Mouse (Mus musculus) WW6 (cell line): ENCODE results near the gene Cd300lg.

Source experiments
- DNase-seq: peaks from one replicate; pipeline ENCODE4 v3.0.0-alpha.2; 2013; ENCODE audit warnings: low read depth, low spot score

Cd300lg gene

DNA sequence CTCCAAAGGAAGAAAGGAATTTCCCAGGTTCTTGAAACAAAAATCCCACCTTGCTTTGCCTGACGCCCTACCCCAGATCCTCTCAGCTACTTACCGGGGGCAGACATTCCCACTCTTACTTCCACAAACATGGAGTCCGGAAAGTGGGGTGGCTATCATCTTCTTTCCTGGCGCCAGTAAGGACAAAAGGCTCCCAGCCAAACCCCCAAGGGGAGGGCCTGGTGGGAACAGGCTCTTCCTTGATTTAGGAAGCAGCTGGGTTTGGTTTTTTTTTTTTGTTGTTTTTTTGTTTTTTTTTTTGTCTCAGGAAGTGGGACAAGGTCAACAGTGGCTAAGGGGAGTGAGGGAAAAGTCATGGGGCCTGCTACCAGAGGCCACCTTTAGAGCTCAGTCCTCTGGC lies 10.2 kb downstream of the Cd300lg start:
- no peak for DNase-seq

DNA sequence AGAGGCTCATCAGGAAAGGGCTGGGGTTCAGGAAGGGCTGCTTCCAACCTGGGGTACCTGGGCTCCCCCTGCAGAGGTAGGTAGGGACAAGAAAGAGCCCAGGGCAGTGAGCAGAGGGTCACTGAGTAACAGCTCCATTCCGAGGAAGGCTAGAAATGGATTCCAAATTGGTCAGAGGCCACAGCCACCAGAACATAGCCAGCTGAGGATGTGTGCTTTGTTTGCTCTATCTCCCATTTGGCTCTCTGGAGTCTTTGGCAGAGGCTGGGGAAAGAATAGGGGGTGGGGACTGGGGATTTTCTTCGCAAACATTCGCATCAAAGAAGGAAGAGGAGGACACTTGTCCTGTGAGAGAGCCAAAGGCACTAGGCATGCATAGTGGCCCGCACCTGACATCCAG lies 10.6 kb downstream of the Cd300lg start:
- DNase-seq, result no peak

DNA sequence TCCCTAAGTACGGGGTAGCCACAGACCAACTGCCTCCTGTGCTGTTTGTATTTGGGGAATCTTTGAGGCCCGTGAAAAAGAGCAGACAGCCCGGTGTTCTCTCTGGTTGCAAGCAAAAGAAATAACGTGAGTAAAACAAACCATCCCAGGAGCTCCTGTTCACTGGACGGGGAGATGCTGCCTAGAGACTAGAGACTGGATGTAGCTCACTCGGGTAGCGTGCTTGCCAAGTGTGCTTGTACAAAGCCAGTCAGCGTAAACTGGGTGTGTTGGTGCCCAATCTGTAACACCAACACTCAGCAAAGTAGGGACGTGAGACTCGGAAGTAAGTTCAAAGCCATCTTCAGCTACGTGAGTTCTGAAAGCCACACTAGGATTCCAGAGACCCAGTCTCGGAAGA lies 11.4 kb downstream of the Cd300lg start:
- DNase-seq, result no peak

DNA sequence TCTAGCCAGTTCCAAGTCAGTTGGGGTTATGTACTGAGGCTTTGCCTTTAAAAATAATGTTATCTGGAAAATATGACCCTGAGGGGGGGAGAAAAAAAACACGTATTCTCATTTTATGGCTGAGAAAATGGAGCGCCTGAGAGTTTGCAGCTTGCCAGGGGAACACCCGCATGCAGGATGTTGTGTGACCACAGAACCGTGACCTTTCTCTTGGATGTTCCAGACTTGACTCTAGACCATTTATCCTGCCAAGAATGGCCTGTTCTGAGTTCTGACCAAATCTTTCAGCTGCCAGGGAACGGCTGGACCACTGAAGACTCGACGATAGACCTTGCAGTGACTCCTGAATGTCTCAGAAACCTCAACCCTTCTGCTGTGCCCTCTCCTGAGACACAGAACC lies 11.9 kb downstream of the Cd300lg start:
- no peak for DNase-seq

- peak; percentile 47 for DNase-seq
Measured at GRCm38 (mm10) chr11:102053847-102054246, 12.5 kb downstream of the Cd300lg start.

DNA sequence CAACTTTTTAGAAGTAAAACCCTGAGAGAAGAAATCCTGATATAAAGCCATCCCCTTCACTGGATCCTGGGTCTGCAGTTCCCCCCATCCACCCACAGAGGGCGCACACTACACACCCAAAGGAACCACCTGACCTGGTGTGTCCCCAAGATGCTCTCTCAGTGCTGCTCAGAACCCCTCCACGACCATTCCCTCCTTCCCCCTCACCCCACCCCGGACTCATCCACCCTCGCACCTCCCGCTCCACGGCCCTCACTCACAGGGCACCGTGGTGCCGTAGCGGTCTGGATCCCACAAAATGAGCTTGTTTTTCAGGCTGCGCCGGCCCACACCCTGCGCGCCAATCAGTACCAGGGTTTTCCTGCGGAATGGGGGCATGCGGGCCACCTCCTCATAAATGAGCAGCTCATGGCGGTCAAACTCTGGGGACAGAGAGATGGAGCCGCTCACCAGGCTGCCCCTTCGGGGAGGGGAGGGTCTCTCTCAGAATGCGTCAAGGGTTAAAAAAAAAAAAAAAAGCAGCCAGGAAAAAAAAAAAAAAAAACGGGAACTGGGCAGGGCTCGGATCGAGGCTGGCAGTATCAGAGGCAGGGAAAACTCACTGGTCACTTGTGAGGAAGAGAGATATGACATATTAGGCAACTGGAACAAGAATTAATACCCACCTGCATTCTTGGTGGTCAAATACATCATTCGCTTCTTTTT lies 20.1 kb downstream of the Cd300lg start:
- DNase-seq, result no peak

GRCm38 (mm10) chr11:102061941-102062473 lies 20.7 kb downstream of the Cd300lg start:
- DNase-seq, result no peak

GRCm38 (mm10) chr11:102063076-102063475 lies 21.8 kb downstream of the Cd300lg start:
- no peak for DNase-seq

DNA sequence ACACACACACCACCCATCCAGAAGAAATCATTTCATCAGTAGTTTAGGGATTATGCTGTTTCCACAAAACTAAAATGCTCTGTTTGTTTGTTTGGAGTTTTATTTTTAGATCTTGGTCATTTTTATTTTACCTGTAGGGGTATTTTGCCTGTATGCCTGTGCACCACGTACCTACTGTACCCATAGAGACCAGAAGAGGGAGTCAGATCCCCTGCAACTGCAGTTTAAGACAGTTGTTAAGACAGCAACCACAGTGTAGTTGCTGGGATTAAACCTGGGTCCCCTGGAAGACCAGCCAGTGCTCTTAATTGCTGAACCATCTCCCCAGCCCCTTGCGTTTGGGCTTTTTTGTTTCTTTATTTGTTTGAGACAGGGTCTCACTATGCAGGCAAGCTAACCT lies 27.7 kb downstream of the Cd300lg start:
- DNase-seq, result no peak

GRCm38 (mm10) chr11:102069633-102070032 lies 28.3 kb downstream of the Cd300lg start:
- no peak for DNase-seq

- DNase-seq, result no peak
Measured at GRCm38 (mm10) chr11:102070426-102070825, 29.1 kb downstream of the Cd300lg start.

DNA sequence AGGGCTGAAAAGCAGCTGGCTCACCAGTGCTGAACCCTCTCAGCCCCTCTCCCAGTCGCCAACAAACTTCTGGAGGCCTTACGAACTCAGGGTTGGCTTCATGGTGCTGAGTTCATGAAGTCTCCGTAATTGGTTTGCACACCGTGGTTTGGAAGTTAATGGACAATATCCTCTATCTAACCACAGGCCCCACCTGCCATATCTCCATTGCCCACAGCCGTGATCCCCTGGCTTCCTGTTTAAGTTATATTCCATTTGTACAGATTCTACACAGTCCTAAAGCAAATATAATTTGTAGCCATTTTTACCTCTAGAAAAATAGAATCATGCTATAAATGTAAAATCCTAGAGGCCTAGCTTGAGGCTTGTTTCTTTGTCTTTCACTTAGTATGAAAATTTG lies 31.4 kb downstream of the Cd300lg start:
- DNase-seq, result no peak

GRCm38 (mm10) chr11:102073722-102074121 lies 32.4 kb downstream of the Cd300lg start:
- DNase-seq, result no peak

DNA sequence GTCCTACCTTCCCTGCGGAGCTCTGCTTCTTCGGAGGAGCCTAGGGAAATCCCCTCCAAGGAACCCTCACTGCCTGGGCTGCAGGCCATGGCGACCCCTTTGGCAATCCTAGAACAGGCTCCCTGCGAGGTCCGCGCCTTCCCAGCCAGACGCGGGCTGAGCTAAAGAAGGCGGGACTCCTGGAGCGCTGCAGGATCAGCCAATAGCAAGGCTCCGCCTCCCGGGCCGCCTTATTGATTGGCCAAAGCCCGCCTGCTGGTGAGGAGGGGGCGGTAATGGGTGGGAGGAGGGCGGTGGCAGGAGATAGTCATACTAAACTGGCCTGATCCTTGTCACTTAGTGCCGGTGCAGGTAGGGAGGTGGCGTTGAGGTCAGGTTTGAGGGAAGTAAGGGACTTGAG lies 41.0 kb downstream of the Cd300lg start:
- DNase-seq, result no peak

- DNase-seq, result no peak
Measured at GRCm38 (mm10) chr11:102083193-102083592, 41.9 kb downstream of the Cd300lg start.

DNA sequence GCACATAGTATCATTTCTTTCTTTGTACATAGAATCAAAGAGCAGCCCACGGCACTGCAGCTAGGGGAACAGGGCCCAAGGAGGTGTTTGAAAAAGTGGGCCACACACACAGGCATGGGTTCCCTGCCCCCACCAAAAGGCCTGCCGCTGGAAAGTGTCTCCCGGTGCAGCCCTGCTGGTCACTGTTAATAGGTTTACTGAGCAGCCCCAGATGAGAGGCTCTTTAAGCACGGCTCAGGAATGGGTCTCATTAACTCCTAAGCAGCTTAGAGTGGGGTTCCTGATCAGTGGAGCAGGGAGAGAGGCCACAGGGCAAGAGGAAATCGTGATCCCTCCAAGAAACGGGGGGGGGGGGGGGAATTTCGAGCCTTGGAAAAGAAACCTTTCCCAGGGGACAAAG lies 42.9 kb downstream of the Cd300lg start:
- DNase-seq, result no peak

GRCm38 (mm10) chr11:102086331-102086730 lies 45.0 kb downstream of the Cd300lg start:
- DNase-seq, result no peak

GRCm38 (mm10) chr11:102087081-102087751 lies 45.9 kb downstream of the Cd300lg start:
- peak; percentile 69 for DNase-seq

DNA sequence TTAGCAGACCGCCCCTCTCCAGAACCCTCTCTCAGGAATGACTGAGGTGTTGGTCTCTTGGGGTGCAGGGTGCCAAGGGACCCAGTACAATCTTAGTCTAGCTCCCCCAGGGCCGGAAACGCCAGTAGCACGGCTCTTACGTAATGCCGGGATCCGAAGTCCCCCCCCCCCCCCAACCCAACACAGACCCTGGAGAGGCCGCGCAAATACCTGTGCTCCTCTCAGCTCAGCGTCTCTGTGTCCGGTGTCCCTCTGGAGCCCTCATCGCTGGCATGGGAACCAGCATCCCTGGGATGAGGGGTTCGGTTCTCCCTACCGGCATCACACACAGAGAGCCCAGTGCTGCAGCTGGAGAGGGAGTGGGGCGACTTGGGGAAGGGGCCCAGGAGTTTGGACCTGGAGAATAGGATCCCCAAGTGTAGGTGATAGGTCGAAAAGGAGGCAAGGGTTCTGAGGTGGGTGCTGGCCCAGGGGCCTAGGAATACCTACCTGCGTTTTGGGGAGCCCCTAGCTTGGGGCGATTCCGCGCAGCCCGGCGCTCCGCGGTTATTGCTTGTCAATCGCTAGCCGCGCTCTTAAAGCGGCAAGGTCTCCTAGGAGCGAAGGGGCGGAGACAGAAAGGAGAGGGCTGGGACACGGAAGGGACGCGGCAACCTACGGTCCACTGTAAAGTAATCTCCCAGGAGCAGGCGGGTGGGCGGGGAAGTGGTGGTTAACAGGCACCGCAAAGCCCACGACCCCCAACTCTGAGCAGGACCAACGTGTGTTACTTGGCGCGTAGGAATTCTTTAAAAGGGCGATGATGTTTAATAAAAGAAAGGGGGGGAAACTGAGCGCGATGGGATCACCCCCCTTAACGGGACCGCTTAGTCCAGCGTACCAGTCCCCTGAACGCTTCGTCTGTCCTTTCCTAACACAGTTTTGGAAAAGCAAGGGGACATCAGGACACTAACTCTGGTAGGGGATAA lies 46.9 kb downstream of the Cd300lg start, which contains the start of gene Mpp2:
Gene Mpp2 (minus strand): TSS at position 585 of the 968 bp plus-strand sequence.
- DNase-seq, result no peak

DNA sequence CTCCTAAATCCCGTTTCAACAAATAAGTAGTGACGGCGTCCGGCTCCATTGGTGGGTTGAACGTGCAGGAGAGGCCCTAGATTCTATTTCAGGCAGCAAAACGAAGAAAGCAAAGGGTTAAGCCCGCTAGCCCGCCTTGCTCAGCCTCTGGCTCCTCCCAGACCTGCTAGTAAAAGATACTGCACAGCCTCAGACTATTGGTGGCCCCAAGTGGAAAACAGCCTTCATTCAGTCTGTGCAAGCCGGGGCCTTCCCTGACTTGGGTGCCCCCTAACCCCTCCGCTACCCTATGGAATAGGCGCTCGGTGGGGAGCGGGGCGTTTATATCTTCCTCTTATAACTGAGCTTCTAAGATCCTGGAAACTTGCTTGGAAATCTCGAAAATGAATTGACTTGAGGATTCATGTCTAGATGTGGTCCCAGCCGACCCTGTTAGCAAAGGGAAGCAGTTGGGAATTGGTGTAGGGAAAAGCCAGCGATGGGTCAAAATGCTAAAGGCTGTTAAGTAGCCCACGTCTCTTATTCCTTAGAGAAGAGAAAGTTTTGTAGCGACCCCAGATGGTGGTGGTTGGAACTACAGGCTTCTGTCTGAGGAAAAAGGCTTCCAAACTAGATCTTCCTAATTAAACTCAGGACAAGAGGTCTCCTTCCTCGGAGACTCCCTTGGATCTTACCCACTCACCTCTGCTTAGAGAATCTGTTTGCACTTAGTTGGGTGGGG lies 47.9 kb downstream of the Cd300lg start:
- no peak for DNase-seq

GRCm38 (mm10) chr11:102095676-102096075 lies 54.4 kb downstream of the Cd300lg start:
- DNase-seq, result no peak
